Mouse (Mus musculus): ENCODE measurements around the gene Ell2. TPM values are rescaled to one million over a fixed set of nuclear protein-coding genes. Genes with fewer than 3 reads are reported as not detected.

The Ell2 gene
- polyA plus RNA-seq, 1 experiment, result 41.5 TPM

DNA sequence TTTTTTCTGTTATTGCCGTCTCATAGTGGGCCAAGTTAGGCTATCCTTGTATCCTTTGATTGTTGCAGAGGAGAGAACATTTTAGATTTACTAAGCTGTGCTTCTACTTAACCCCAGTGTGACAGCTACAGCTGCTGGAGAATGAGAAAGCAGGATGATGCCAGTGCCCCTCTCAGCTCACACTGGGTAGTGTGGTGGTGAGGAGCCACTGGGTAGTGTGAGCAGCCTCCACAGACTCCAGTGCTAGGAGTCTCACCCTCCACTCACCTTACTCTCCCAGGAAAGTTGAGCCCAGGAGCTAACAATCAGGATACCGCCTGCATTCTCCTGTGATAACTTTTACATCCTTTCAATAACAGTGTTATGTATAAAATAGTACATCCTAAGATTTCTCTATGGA lies 60.4 kb downstream of the Ell2 start:
- peak overlapping the region; percentile 4; the same call in 1 of the 2 replicates for H3K27ac ChIP-seq (ENCODE audit: insufficient read depth, low read length)
- no peak overlapping the region for H3K9ac ChIP-seq (ENCODE audit: low read depth, poor library complexity, severe bottlenecking)
- H3K4me1 ChIP-seq (ENCODE audit: control insufficient read depth, insufficient read depth, low read length), result no peaks in the 10 kb centered on the region

DNA sequence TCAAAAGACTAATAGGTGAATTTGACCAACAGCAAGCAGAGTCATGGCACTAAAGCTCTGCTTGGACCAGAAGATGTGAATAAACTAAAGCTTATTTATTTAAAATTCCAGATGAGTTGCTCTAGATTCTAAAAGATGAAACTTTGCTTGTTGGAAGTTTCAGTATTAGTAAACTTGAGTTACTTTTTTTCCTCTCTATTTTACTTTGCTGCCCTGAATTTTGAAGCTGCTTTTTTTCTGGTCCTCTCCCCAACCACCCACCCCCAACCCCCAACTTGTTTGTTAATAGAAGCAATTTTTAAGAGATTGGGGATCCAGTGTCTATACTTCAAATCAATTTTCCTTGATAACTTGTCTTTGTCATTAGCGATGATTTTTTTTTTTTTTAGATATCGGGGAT lies 64.2 kb downstream of the Ell2 start:
- no peak for TF ChIP-seq EP300 (IDR thresholded peaks at IDR 0.05; ENCODE audit: insufficient read depth, low read depth, low read length)
- TF ChIP-seq CTCF (IDR thresholded peaks at IDR 0.05; ENCODE audit: low read depth, low read length), result no peak
- no peak for TF ChIP-seq POLR2A (IDR thresholded peaks at IDR 0.05; ENCODE audit: insufficient read depth, low read length)
- H3K27me3 ChIP-seq (ENCODE audit: control insufficient read depth, insufficient read depth, low read length, poor library complexity, severe bottlenecking), result no peaks in the 10 kb centered on the region
- no peak overlapping the region for H3K27ac ChIP-seq (ENCODE audit: insufficient read depth, low read length)
- no peak overlapping the region for H3K4me3 ChIP-seq (ENCODE audit: low read depth, low read length)
- H3K9me3 ChIP-seq (replicated peaks; ENCODE audit: control insufficient read depth, insufficient read depth, low read length, poor library complexity, severe bottlenecking), result no peaks in the 10 kb centered on the region
- no peaks in the 10 kb centered on the region for H3K4me1 ChIP-seq (ENCODE audit: control insufficient read depth, insufficient read depth, low read length)
- no peak overlapping the region for H3K9ac ChIP-seq (ENCODE audit: low read depth, poor library complexity, severe bottlenecking)
- H3K36me3 ChIP-seq (ENCODE audit: control insufficient read depth, insufficient read depth, low read length, poor library complexity, severe bottlenecking), result peaks cover 5% of the 10 kb centered on the region

More for the DNA sequence above, 60.4 kb downstream of the Ell2 start:
- H3K4me3 ChIP-seq (ENCODE audit: low read depth, low read length), result no peak overlapping the region
- H3K9me3 ChIP-seq (replicated peaks; ENCODE audit: control insufficient read depth, insufficient read depth, low read length, poor library complexity, severe bottlenecking), result no peaks in the 10 kb centered on the region
- TF ChIP-seq POLR2A (IDR thresholded peaks at IDR 0.05; ENCODE audit: insufficient read depth, low read length) (no peak), EP300 (IDR thresholded peaks at IDR 0.05; ENCODE audit: insufficient read depth, low read depth, low read length) (no peak)
- H3K36me3 ChIP-seq (ENCODE audit: control insufficient read depth, insufficient read depth, low read length, poor library complexity, severe bottlenecking), result peaks cover 8% of the 10 kb centered on the region
- H3K27me3 ChIP-seq (ENCODE audit: control insufficient read depth, insufficient read depth, low read length, poor library complexity, severe bottlenecking), result no peaks in the 10 kb centered on the region

DNA sequence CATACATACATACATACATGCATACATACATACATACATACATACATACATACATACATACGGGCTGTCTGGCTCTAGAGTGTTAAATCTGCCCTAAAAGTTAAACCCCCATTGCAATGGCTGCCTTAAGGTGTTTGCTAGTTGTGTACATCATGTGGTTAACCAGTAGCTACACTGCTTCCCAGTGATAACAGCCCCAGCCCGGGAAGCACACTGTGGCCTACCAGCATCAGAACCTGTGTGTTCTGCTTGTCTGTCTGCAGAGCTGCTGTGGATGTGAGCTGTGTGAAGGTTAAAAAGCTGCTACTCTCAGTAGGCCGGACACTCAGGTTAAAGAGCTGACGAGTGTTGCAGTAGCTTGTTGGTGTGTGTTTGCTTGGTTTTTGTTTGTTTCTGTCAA lies 64.8 kb downstream of the Ell2 start:
- no peak overlapping the region for H3K27ac ChIP-seq (ENCODE audit: insufficient read depth, low read length)
- no peaks in the 10 kb centered on the region for H3K9me3 ChIP-seq (replicated peaks; ENCODE audit: control insufficient read depth, insufficient read depth, low read length, poor library complexity, severe bottlenecking)
- TF ChIP-seq POLR2A (IDR thresholded peaks at IDR 0.05; ENCODE audit: insufficient read depth, low read length) (no peak), CTCF (IDR thresholded peaks at IDR 0.05; ENCODE audit: low read depth, low read length) (no peak), EP300 (IDR thresholded peaks at IDR 0.05; ENCODE audit: insufficient read depth, low read depth, low read length) (no peak)
- no peaks in the 10 kb centered on the region for H3K4me1 ChIP-seq (ENCODE audit: control insufficient read depth, insufficient read depth, low read length)
- H3K36me3 ChIP-seq (ENCODE audit: control insufficient read depth, insufficient read depth, low read length, poor library complexity, severe bottlenecking), result peaks cover 5% of the 10 kb centered on the region
- no peak overlapping the region for H3K9ac ChIP-seq (ENCODE audit: low read depth, poor library complexity, severe bottlenecking)
- H3K4me3 ChIP-seq (ENCODE audit: low read depth, low read length), result no peak overlapping the region
- no peaks in the 10 kb centered on the region for H3K27me3 ChIP-seq (ENCODE audit: control insufficient read depth, insufficient read depth, low read length, poor library complexity, severe bottlenecking)

DNA sequence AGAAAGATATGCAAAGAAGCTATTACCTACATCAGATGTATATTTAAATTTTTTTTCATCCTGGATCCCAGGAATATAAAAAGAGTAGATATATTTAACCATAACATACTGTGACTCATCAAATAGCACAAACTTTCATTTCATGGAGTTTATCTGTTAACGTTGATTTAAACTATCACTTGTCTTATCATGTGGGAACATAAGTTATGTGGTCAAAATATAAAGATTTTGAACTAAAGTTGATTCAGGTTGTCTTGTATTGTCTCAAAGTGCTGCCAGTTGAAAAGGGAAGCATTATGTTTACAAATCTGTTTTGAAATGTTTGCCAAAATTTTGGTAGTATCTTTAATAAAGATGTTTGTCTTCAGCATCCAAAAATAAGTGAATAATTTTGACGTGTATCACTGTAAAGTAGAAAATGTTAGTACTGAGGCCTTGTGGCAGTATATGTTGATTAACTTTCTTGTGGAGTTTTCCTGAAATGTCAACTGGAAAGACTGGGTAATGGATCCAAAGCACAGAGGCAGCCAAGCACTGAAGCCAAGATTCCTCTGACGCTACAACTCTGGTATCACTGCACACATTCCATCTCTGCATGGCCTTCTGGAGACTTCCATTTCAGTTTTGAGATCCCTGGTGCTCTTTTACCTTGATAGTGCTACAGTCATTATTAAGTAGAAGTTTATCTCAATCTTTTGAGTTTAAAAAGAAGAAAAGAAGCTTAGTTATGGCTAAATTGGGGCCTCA lies 65.6 kb downstream of the Ell2 start:
- TF ChIP-seq POLR2A (IDR thresholded peaks at IDR 0.05; ENCODE audit: insufficient read depth, low read length) (no peak), EP300 (IDR thresholded peaks at IDR 0.05; ENCODE audit: insufficient read depth, low read depth, low read length) (no peak), CTCF (IDR thresholded peaks at IDR 0.05; ENCODE audit: low read depth, low read length) (no peak)
- Histone ChIP-seq H3K27ac (ENCODE audit: insufficient read depth, low read length) (no peak overlapping the region), H3K27me3 (ENCODE audit: control insufficient read depth, insufficient read depth, low read length, poor library complexity, severe bottlenecking) (no peaks in the 10 kb centered on the region), H3K9ac (ENCODE audit: low read depth, poor library complexity, severe bottlenecking) (no peak overlapping the region), H3K4me3 (ENCODE audit: low read depth, low read length) (no peak overlapping the region), H3K4me1 (ENCODE audit: control insufficient read depth, insufficient read depth, low read length) (no peaks in the 10 kb centered on the region), H3K9me3 (replicated peaks; ENCODE audit: control insufficient read depth, insufficient read depth, low read length, poor library complexity, severe bottlenecking) (no peaks in the 10 kb centered on the region), H3K36me3 (ENCODE audit: control insufficient read depth, insufficient read depth, low read length, poor library complexity, severe bottlenecking) (peaks cover 5% of the 10 kb centered on the region)

DNA sequence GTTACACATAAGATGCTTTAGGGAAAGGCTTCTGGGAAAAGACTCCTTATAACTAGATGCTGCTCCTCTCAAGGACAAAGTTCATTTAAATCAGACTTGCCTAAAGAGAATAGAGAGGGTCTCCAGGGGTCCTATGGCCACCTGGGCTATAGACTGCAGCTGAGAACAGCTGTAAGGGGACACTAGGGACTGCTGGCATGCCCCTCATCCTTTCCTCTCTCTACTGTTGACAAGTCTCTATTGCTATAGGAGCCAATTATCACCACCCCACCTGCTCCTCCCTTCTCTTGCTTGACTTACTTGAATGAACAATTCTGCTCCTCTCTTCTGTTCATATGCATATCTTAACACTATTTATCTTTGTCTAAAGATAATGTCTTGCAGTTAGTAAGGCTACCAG lies 69.4 kb downstream of the Ell2 start:
- Histone ChIP-seq H3K4me3 (ENCODE audit: low read depth, low read length) (no peak overlapping the region), H3K9ac (ENCODE audit: low read depth, poor library complexity, severe bottlenecking) (no peak overlapping the region), H3K27me3 (ENCODE audit: control insufficient read depth, insufficient read depth, low read length, poor library complexity, severe bottlenecking) (no peaks in the 10 kb centered on the region), H3K36me3 (ENCODE audit: control insufficient read depth, insufficient read depth, low read length, poor library complexity, severe bottlenecking) (no peaks in the 10 kb centered on the region; the same call in 1 of the 2 replicates), H3K27ac (ENCODE audit: insufficient read depth, low read length) (no peak overlapping the region), H3K9me3 (replicated peaks; ENCODE audit: control insufficient read depth, insufficient read depth, low read length, poor library complexity, severe bottlenecking) (no peaks in the 10 kb centered on the region), H3K4me1 (ENCODE audit: control insufficient read depth, insufficient read depth, low read length) (no peaks in the 10 kb centered on the region)
- TF ChIP-seq CTCF (IDR thresholded peaks at IDR 0.05; ENCODE audit: low read depth, low read length), result no peak

DNA sequence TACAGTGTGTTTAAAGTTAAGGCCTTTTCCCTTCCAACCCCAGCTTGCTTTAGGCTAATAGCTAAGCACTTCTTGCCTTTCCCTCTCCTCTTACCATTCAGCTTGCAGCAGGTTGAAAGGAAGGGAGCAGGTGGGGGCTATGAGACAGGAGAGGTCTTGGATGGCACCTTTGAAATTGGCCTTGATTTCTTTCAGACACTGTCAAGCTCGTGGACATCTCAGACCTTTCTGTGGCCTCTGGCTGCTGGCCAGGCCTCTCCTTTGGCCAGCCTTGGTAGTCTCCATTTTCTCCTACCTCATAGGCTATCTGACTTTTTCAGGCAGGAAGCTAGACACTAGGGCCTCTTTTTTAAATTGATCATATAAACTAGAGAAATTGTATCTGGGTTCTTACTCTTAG lies 70.1 kb downstream of the Ell2 start:
- Histone ChIP-seq H3K27me3 (ENCODE audit: control insufficient read depth, insufficient read depth, low read length, poor library complexity, severe bottlenecking) (no peaks in the 10 kb centered on the region), H3K9ac (ENCODE audit: low read depth, poor library complexity, severe bottlenecking) (no peak overlapping the region), H3K27ac (ENCODE audit: insufficient read depth, low read length) (no peak overlapping the region), H3K4me3 (ENCODE audit: low read depth, low read length) (no peak overlapping the region), H3K9me3 (replicated peaks; ENCODE audit: control insufficient read depth, insufficient read depth, low read length, poor library complexity, severe bottlenecking) (no peaks in the 10 kb centered on the region), H3K4me1 (ENCODE audit: control insufficient read depth, insufficient read depth, low read length) (no peaks in the 10 kb centered on the region), H3K36me3 (ENCODE audit: control insufficient read depth, insufficient read depth, low read length, poor library complexity, severe bottlenecking) (no peaks in the 10 kb centered on the region; the same call in 1 of the 2 replicates)
- no peak for TF ChIP-seq POLR2A (IDR thresholded peaks at IDR 0.05; ENCODE audit: insufficient read depth, low read length)
- TF ChIP-seq CTCF (IDR thresholded peaks at IDR 0.05; ENCODE audit: low read depth, low read length), result no peak
- TF ChIP-seq EP300 (IDR thresholded peaks at IDR 0.05; ENCODE audit: insufficient read depth, low read depth, low read length), result no peak
